Mouse (Mus musculus) neural tube, embryonic 12.5 days (tissue): ENCODE measurements around the gene Plppr1. TPM values are rescaled to one million over a fixed set of nuclear protein-coding genes. Genes with fewer than 3 reads are reported as not detected.

Source experiments
- ATAC-seq: fragments of 200-750 bp; cut with Nextera tagmentation; 2 replicates; pipeline ENCODE4 v1.8.0; 2017; ENCODE audit warnings: low read depth, mild to moderate bottlenecking, moderate TSS enrichment, moderate library complexity; ENCODE audit not compliant: low FRiP score
- H3K27ac ChIP-seq: fragments of 300-500 bp; sonication (generic); 2 replicates; pipeline ENCODE4 v1.5.1; 2016
- H3K27me3 ChIP-seq: fragments of 300-500 bp; sonication (generic); replicated peaks from 2 replicates; pipeline ENCODE4 v1.6.1; 2016; ENCODE audit warnings: mild to moderate bottlenecking
- H3K36me3 ChIP-seq: fragments of 300-500 bp; sonication (generic); 2 replicates; pipeline ENCODE4 v1.6.1; 2016; ENCODE audit warnings: mild to moderate bottlenecking
- H3K4me1 ChIP-seq: fragments of 300-500 bp; sonication (generic); 2 replicates; pipeline ENCODE4 v1.6.1; 2016
- H3K4me2 ChIP-seq: fragments of 300-500 bp; sonication (generic); replicated peaks from 2 replicates; pipeline ENCODE4 v1.6.1; 2016; ENCODE audit warnings: mild to moderate bottlenecking
- H3K4me3 ChIP-seq: fragments of 300-500 bp; sonication (generic); 2 replicates; pipeline ENCODE4 v1.5.1; 2016
- H3K9ac ChIP-seq: fragments of 300-500 bp; sonication (generic); 2 replicates; pipeline ENCODE4 v1.6.1; 2016; ENCODE audit warnings: mild to moderate bottlenecking
- H3K9me3 ChIP-seq: fragments of 300-500 bp; sonication (generic); 2 replicates; pipeline ENCODE4 v1.6.1; 2016; ENCODE audit warnings: mild to moderate bottlenecking
- WGBS: fragments of 180-500 bp; shearing (Covaris S2); methylation state at CpG from one replicate; pipeline ENCODE4 v1.1.7; 2016; 5-methylcytosine and 5-hydroxymethylcytosine counted together
- polyA plus RNA-seq: library from polyadenylated mRNA; unstranded; fragments of >200 nt; fragmentation: Nextera tagmentation; extraction: Ambion mirVana; gene quantifications from 2 replicates; pipeline ENCODE4 v1.2.1, GENCODE M21; 2016

The Plppr1 gene
- polyA plus RNA-seq, 1 experiment from 2014 or later: 42.7 TPM

GRCm38 (mm10) chr4:49075881-49076280, 16.8 kb downstream of the Plppr1 start:
- no peaks in the 10 kb centered on the region for H3K27me3 ChIP-seq
- no peaks in the 10 kb centered on the region for H3K4me1 ChIP-seq
- no peaks in the 10 kb centered on the region for H3K9me3 ChIP-seq
- no peak overlapping the region for H3K9ac ChIP-seq
- no peaks in the 10 kb centered on the region for H3K36me3 ChIP-seq
- H3K4me3 ChIP-seq: no peak overlapping the region
- H3K4me2 ChIP-seq: no peak overlapping the region
- ATAC-seq: no peak
- no peak overlapping the region for H3K27ac ChIP-seq
- 94% methylated on average over 2 of the region's 2 CpGs for WGBS

- H3K27ac ChIP-seq: no peak overlapping the region
- WGBS: 29% methylated on average over 1 of the region's 1 CpGs
These were observed 20.3 kb downstream of the Plppr1 start for GRCm38 (mm10) chr4:49079399-49079798.

GRCm38 (mm10) chr4:49088205-49088604, 29.1 kb downstream of the Plppr1 start:
- no peaks in the 10 kb centered on the region for H3K36me3 ChIP-seq
- no peaks in the 10 kb centered on the region for H3K27me3 ChIP-seq
- no peak overlapping the region for H3K4me3 ChIP-seq
- ATAC-seq: no peak
- peaks cover 6% of the 10 kb centered on the region; the same call in 1 of the 2 replicates for H3K4me1 ChIP-seq
- H3K27ac ChIP-seq: no peak overlapping the region
- H3K9ac ChIP-seq: no peak overlapping the region
- no peak overlapping the region for H3K4me2 ChIP-seq
- 53% methylated on average over 3 of the region's 3 CpGs for WGBS
- no peaks in the 10 kb centered on the region for H3K9me3 ChIP-seq

More at GRCm38 (mm10) chr4:49079399-49079798, 20.3 kb downstream of the Plppr1 start:
- Histone ChIP-seq H3K27me3 (no peaks in the 10 kb centered on the region), H3K4me1 (no peaks in the 10 kb centered on the region), H3K9ac (no peak overlapping the region), H3K9me3 (no peaks in the 10 kb centered on the region), H3K4me2 (no peak overlapping the region), H3K4me3 (no peak overlapping the region), H3K36me3 (no peaks in the 10 kb centered on the region)
- ATAC-seq: no peak

DNA sequence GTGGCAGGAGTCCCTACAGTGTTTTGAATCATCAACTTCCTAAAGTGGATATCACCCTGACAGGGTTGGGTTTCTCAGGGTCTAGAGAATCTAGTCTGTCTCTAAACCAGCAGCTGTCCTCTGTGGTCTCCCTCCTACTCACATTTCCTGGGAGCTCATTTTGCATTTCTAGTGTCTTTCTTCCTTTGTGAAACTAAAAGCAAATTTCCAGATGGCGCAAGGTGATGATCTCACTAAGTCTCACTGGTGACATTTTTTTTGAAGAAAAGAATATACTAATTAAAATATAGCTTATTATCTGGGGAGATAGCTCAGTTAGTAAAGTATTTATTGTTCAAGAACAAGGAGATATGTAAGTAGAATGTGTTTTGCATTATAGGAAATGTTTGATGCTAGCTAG, 31.4 kb downstream of the Plppr1 start:
- no peaks in the 10 kb centered on the region for H3K9me3 ChIP-seq
- no peak overlapping the region for H3K4me3 ChIP-seq
- no peak overlapping the region for H3K27ac ChIP-seq
- H3K4me1 ChIP-seq: peaks cover 6% of the 10 kb centered on the region; the same call in 1 of the 2 replicates
- H3K27me3 ChIP-seq: no peaks in the 10 kb centered on the region
- ATAC-seq: no peak
- WGBS: 94% methylated on average over 1 of the region's 1 CpGs
- H3K4me2 ChIP-seq: no peak overlapping the region
- no peaks in the 10 kb centered on the region for H3K36me3 ChIP-seq
- no peak overlapping the region for H3K9ac ChIP-seq

DNA sequence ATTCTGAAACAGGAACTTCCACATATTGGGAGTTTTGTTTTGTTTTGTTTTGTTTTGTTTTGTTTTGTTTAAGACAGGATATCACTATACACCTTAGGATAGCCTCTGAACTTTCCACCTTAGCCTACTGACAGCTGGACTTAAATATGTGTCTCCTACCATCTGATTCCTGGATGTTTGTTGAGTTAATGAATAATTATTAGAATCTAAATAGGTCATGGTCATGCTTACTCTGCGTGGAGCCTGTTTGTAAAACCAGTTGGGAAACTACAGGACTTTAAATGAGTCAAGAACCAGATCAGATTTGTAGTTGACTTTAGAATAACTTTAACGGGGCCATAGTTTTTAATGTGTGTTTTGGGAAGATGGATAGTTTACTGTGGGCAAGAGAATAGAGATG, 40.4 kb downstream of the Plppr1 start:
- no peak overlapping the region for H3K4me3 ChIP-seq
- H3K9me3 ChIP-seq: no peaks in the 10 kb centered on the region
- no peak overlapping the region for H3K27ac ChIP-seq
- 83% methylated on average over 2 of the region's 2 CpGs for WGBS
- no peaks in the 10 kb centered on the region for H3K36me3 ChIP-seq
- H3K27me3 ChIP-seq: no peaks in the 10 kb centered on the region
- ATAC-seq: no peak
- no peak overlapping the region for H3K9ac ChIP-seq
- no peak overlapping the region for H3K4me2 ChIP-seq
- peaks cover 3% of the 10 kb centered on the region; the same call in 1 of the 2 replicates for H3K4me1 ChIP-seq

- peaks cover 3% of the 10 kb centered on the region; the same call in 1 of the 2 replicates for H3K4me1 ChIP-seq
- WGBS: 31% methylated on average over 7 of the region's 7 CpGs
- no peaks in the 10 kb centered on the region for H3K36me3 ChIP-seq
- H3K27me3 ChIP-seq: no peaks in the 10 kb centered on the region
- no peak overlapping the region for H3K4me2 ChIP-seq
- ATAC-seq: peak; percentile 48
- no peak overlapping the region for H3K27ac ChIP-seq
- H3K9me3 ChIP-seq: no peaks in the 10 kb centered on the region
- no peak overlapping the region for H3K9ac ChIP-seq
- no peak overlapping the region for H3K4me3 ChIP-seq
These were observed 43.1 kb downstream of the Plppr1 start for GRCm38 (mm10) chr4:49101934-49102768.

DNA sequence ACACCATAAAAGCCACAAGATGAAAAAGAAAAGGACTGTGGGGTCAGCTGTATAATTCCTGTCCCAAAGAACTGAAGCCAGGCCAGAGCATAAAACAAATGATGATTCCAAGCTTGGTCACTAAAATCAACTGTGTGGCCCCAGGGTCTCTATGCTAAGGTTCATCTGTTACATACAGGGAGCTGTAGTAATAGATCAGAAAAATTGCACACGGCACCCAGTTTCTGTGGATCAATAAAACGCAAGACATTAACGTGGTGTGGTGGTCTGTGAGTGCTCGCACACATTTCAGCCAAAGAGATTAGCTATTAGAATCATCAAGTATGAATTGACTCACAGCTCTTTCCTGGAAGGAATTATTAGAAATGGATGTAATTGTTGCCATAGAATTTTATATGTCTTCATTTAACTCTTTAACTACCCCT, 43.7 kb downstream of the Plppr1 start:
- Histone ChIP-seq H3K4me2 (no peak overlapping the region), H3K4me3 (no peak overlapping the region), H3K27ac (0 out of 2 replicates have a peak overlapping the region, but pooled peaks have one; percentile 26), H3K4me1 (peaks cover 3% of the 10 kb centered on the region; the same call in 1 of the 2 replicates), H3K9ac (no peak overlapping the region), H3K27me3 (no peaks in the 10 kb centered on the region), H3K9me3 (no peaks in the 10 kb centered on the region), H3K36me3 (no peaks in the 10 kb centered on the region)
- 58% methylated on average over 4 of the region's 4 CpGs for WGBS
- peak; percentile 34; the same call in 1 of the 2 replicates for ATAC-seq

DNA sequence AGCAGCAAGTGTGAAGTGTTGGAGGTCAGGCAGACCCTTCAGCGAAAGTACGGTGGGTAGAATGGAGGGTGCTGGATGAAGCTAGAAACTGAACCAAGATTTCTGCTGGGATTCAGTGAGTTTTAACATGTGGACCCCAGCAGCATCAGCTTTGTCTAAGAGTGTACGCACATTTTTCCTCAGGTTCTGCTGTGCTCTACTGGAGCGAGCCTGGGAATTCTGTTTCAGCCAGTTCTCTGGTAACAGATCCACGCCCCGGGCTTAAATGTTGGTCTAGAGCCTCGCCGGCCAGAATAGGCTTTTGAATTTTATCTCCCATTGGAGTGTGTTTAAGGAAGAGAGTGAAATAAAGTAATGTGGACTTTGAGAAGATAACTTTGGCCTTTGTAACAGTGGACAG, 45.8 kb downstream of the Plppr1 start:
- peaks cover 7% of the 10 kb centered on the region; the same call in 1 of the 2 replicates for H3K4me1 ChIP-seq
- no peak overlapping the region for H3K4me2 ChIP-seq
- H3K9me3 ChIP-seq: no peaks in the 10 kb centered on the region
- H3K27ac ChIP-seq: no peak overlapping the region
- H3K36me3 ChIP-seq: no peaks in the 10 kb centered on the region
- H3K27me3 ChIP-seq: no peaks in the 10 kb centered on the region
- no peak overlapping the region for H3K4me3 ChIP-seq
- no peak overlapping the region for H3K9ac ChIP-seq
- WGBS: 90% methylated on average over 8 of the region's 8 CpGs
- ATAC-seq: no peak

- peaks cover 3% of the 10 kb centered on the region; the same call in 1 of the 2 replicates for H3K4me1 ChIP-seq
- no peaks in the 10 kb centered on the region for H3K27me3 ChIP-seq
- no peaks in the 10 kb centered on the region for H3K9me3 ChIP-seq
- H3K9ac ChIP-seq: no peak overlapping the region
- H3K4me3 ChIP-seq: no peak overlapping the region
- H3K27ac ChIP-seq: no peak overlapping the region
- WGBS: 88% methylated on average over 4 of the region's 4 CpGs
- no peak for ATAC-seq
- H3K4me2 ChIP-seq: no peak overlapping the region
- no peaks in the 10 kb centered on the region for H3K36me3 ChIP-seq
These were observed 48.8 kb downstream of the Plppr1 start for GRCm38 (mm10) chr4:49107895-49108294.

DNA sequence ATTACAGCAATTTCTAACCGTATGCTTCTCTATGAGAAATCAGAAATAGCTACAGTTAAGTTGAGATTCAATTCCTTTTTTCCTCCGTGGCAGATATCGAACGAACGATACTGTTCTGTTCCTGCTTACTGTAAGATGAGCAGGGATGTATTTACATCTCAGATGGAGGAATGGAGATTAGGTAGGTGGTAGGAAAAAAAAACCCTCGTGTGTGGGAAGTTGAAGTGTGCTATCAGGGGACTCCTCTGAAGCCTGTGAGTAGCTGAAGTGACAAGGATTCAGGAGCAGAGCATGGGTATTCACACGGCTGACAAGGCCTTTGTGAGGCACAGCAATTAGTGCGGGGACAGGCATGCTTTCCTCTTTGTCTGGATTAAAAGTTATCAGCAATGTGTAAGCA, 49.3 kb downstream of the Plppr1 start:
- H3K9ac ChIP-seq: no peak overlapping the region
- 80% methylated on average over 8 of the region's 8 CpGs for WGBS
- no peak for ATAC-seq

DNA sequence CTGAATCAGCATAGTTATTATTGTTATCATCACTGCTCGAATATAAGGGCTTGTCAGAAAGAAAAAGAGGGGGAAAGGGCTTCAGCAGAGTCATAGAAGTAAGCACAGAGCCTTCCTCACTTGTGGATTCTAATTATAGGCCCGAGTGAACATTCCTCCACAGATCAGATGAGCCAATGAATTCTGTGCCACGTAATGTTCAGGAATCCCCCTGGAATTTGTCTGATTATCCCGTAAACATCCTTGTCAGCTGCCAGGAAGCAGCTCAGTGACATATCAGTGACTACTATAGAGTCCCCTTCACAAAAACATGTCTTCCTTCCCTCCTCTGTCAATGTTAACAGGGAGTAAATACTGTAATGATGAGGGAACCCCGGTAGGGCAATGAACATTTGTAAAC, 50.9 kb downstream of the Plppr1 start:
- Histone ChIP-seq H3K27me3 (no peaks in the 10 kb centered on the region), H3K27ac (no peak overlapping the region), H3K9me3 (no peaks in the 10 kb centered on the region), H3K4me3 (no peak overlapping the region), H3K4me1 (peaks cover 3% of the 10 kb centered on the region; the same call in 1 of the 2 replicates), H3K36me3 (no peaks in the 10 kb centered on the region), H3K4me2 (no peak overlapping the region), H3K9ac (no peak overlapping the region)
- WGBS: 59% methylated on average over 5 of the region's 5 CpGs
- ATAC-seq: no peak

More for the DNA sequence above, 49.3 kb downstream of the Plppr1 start:
- no peak overlapping the region for H3K27ac ChIP-seq
- no peaks in the 10 kb centered on the region for H3K36me3 ChIP-seq
- no peak overlapping the region for H3K4me2 ChIP-seq
- H3K4me3 ChIP-seq: no peak overlapping the region
- H3K27me3 ChIP-seq: no peaks in the 10 kb centered on the region
- H3K4me1 ChIP-seq: peaks cover 3% of the 10 kb centered on the region; the same call in 1 of the 2 replicates
- H3K9me3 ChIP-seq: no peaks in the 10 kb centered on the region

DNA sequence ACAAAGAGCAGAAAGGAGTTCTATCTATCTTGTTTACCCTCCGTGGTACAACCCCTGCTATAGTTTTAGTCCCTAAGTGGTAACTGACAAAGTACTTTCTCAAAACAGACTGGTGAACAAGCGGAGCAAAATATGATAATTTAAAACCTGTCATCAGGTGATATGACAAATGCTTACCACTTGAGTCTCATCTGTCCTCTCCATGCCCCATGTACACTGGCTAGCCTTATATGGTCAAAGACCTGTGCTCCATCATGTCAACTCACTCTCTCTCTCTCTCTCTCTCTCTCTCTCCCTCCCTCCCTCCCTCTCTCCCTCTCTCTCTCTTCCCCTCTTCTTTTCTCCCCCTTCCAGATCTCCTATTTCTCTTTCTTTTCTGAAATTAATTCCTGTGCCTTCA, 59.8 kb downstream of the Plppr1 start:
- H3K27me3 ChIP-seq: no peaks in the 10 kb centered on the region
- 85% methylated on average over 2 of the region's 2 CpGs for WGBS
- H3K9ac ChIP-seq: no peak overlapping the region
- no peaks in the 10 kb centered on the region for H3K4me1 ChIP-seq
- no peak overlapping the region for H3K4me2 ChIP-seq
- H3K9me3 ChIP-seq: no peaks in the 10 kb centered on the region
- ATAC-seq: no peak
- H3K4me3 ChIP-seq: no peak overlapping the region
- H3K27ac ChIP-seq: no peak overlapping the region
- no peaks in the 10 kb centered on the region for H3K36me3 ChIP-seq
